Mouse (Mus musculus): ENCODE measurements around the gene BC004004.
A peak's percentile ranks its signal among the peaks of the same experiment; 100 is the strongest.
"Not testable (repeated sequence)": the region's sequence is repeated elsewhere in the genome, so short reads cannot be mapped to it uniquely, and the experiment has no call there.

The BC004004 gene

GRCm38 (mm10) chr17:29299282-29299681 lies 30.7 kb downstream of the BC004004 start:
- no peak for DNase-seq (ENCODE audit: low spot score in 2 of 2)

DNA sequence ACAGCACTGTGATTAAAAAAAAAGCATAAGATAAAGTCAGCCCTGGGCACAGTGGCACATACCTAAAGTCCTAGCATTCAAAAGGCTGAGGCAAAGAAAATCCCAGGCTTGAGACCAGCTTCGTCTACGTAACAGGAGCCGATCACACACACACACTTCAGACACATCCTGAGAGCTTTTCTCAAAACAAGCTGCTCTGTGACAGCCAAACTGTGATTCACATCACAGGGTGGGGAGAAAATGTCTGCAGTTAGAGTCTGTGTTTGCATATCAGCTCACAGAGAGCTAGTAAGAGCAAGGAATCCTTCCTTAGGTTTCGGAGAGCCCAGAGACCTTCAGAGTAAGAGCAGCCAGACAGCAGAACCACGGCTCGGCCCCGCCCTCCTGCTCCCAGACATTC lies 32.3 kb downstream of the BC004004 start:
- no peak for DNase-seq (ENCODE audit: low spot score in 2 of 2)

DNA sequence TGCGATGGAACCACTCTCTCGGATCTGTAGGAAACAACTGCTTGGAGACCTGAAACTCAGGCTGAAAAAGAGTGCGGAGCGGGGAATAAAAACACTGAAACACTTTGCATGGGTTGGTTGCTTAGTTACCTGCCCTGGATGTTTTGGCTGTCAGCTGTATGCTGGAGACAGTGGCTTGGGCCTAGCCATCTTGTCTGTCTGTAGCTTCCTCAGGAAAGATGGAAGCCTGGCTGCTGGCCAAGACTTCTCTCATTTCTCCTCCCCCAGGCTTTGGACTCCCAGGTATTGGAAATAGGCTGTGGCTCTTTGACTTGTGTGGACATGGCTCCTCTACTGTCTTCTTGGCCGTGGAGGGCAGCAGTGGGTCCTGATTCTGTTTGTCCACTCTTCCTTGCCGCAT lies 32.8 kb downstream of the BC004004 start:
- no peak for DNase-seq (ENCODE audit: low spot score in 2 of 2)

GRCm38 (mm10) chr17:29302149-29302548 lies 33.6 kb downstream of the BC004004 start:
- DNase-seq (ENCODE audit: low spot score in 2 of 2): no peak

DNA sequence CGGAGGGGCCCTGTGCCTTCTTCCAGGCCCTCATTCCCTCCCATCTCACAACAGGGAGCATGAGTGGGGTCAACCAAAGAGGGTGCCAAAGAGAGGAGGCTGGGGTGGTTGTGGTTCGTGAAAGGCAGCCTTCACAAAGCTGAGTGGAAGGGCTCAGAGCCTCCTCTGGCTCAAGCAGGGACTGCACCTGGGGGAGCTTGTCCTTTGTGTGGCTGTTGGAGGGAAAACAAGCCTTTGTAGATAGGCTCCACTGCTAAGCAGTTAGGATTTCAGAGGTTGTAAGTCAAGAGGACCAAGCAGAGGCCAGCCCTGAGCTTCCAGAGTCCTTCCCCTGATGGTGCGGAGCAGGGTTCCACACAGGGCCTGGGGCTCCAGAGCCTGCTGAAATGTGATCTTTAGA lies 34.5 kb downstream of the BC004004 start:
- no peak for DNase-seq (ENCODE audit: low spot score in 2 of 2)

DNA sequence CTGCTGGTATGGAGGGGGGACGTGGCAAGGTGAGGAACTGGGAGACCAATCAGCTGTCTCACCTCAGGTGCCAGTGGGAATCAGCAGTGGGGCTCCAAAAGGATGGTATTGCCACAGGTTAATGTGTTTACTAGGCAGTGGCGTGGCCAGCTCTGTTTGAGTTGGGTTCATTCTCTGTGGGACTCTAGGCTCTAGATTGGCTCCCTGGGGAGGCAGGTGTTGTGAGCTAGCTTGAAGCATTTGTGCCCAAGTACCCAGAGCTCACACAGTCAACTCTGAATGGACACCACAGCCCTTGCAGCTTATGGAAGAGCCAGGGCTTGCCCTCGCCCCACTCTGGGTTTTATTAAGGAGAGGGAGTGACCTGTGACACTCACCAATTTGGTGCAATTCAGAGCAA lies 35.3 kb downstream of the BC004004 start:
- DNase-seq (ENCODE audit: low spot score in 2 of 2): no peak

DNA sequence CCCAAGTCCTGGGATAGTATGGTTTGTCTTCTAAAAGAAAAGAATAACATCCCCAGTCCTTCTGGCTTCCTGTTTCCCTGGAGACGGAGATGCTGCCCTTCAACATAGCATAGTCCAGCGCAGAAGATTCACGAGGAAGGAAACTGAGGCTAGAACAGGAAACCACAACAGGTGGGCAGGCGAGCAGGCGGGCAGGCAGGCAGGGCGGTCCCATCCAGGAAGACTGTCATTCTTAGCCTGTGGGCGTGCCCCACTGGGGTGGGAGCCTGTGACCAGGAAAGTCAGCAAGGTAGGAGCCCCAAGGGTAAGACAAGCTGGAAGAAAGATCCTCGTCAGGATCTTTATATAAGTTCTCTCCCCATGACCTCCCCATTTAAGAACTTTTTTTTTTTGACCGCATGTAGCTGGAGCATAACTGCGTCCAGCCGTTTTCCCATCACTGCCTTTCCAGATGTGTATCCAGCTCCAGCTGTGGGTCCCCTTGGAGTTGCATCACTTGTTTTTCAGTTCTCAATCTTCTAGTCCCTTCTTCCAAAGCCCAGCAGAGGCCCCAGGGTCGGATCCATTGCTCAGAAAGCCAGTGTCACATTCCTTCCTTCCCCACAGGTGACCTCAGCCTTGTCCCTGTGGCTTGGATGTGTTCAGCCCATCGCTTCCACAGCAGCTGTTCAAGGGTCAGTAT lies 35.9 kb downstream of the BC004004 start:
- DNase-seq (ENCODE audit: low spot score in 2 of 2): no peak

DNA sequence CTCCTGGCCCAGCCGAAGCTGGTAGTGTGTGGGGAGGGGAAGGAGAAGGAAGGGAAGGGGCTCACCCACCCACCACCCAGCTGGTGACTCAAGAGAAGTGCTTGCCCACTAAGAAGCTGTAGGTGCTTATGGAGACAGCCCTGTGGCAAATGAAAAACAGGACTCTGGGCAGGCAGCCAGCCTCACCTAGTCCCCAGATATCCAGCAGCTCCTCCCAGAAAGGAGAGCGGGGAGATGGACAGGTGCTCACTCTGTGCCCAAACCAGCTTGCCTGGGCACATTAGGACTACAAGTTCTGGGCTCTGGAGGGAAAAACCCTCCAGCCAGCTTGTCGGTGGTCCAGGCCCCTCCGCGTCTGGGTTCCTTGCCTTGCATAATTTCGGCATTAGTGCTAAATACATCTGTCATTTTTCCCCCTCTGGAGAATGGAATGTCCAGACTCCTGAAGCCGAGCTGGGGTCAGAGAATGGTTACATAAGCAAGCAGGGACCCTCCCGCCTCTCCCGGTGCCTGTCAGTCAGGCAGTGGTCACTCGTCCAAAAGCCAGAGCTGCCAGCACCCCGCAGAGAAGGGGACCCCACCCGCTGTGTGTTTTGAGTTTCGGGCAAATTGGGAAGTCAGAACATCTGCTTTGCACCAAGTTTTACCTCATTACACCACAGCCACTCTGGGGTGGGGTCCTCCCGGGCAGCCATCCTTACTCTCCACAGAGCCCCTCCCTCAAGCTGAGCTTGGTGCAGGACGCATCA lies 36.6 kb downstream of the BC004004 start:
- no peak for DNase-seq (ENCODE audit: low spot score in 2 of 2)

- DNase-seq (ENCODE audit: low spot score in 2 of 2): no peak
These were observed 37.3 kb downstream of the BC004004 start for GRCm38 (mm10) chr17:29305871-29306270.

DNA sequence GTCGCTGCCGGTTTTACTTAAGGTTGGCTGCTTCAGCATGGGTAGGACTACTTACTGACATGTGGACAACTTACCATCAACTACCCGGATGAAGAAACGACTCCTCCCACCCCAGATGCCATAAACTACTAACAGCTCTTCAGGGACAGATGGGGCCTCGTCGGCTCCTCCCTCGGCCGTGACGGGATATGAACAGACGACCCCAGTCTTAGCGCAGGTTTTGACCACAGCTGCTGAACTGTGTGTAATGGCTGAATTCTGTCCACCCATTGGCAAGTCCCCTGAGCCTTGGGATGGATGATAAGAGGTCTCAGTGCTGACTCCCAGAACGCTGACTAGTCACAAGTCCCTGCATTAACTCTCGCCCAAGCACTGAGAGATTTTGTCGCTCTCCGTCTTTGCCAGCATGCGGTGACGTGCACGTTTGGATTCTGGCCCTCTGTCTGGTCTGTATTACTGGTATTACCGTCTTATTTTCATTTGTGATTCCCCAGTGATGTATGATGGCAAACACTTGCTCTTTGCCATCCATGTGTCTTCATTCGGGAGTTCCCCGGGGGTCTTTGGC lies 41.6 kb downstream of the BC004004 start:
- no peak for DNase-seq (ENCODE audit: low spot score in 2 of 2)

GRCm38 (mm10) chr17:29311602-29312001 lies 43.0 kb downstream of the BC004004 start:
- no peak for DNase-seq (ENCODE audit: low spot score in 2 of 2)

GRCm38 (mm10) chr17:29312082-29312481 lies 43.5 kb downstream of the BC004004 start:
- no peak for DNase-seq (ENCODE audit: low spot score in 2 of 2)

DNA sequence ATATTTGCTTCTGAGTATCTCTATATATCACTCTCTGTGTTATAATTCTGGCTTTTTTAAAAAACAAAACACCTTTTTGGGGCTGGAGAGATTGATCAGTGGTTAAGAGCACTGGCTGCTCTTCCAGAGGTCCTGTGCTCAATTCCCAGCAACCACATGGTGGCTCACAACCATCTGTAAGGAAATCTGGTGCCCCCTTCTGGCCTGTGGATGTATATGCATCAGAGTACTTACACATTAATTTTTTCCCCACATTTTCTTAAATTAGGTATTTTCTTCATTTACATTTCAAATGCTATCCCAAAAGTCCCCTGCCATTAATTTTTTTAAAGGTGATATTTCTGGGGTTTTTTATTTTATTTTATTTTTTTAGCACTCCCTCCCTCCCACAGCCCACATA lies 44.7 kb downstream of the BC004004 start:
- no peak for DNase-seq (ENCODE audit: low spot score in 2 of 2)

- DNase-seq (ENCODE audit: low spot score in 2 of 2): no peak
These were observed 47.3 kb downstream of the BC004004 start for GRCm38 (mm10) chr17:29315672-29316465.

GRCm38 (mm10) chr17:29316891-29317290 lies 48.3 kb downstream of the BC004004 start:
- no peak for DNase-seq (ENCODE audit: low spot score in 2 of 2)

- not testable (repeated sequence) for DNase-seq (ENCODE audit: low spot score in 2 of 2)
These were observed 48.8 kb downstream of the BC004004 start, which contains the start of gene Pi16 for GRCm38 (mm10) chr17:29317380-29317779. Gene Pi16 (plus strand): TSS chr17:29317680.

GRCm38 (mm10) chr17:29318731-29319250 lies 50.2 kb downstream of the BC004004 start:
- DNase-seq (ENCODE audit: low spot score in 2 of 2): no peak

DNA sequence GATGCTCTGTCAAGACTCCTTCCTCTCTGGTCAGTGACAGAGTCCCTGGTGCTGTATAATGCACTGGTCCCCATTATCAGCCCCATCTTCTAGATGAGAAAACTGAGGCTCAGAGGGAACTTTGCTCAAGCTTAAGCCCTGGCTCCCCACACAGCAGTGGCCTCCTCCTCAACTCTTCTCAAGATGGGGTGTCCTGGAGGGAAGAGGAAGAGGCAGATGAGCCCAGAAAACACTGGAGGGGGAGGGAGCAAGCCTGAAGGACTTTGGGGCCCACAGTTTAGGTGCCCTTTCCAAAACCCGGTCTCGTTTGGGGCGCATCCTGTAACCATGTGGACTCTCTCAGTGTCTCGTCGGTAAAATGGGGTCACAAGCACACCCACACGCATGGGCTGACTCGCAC lies 50.9 kb downstream of the BC004004 start:
- no peak for DNase-seq (ENCODE audit: low spot score in 2 of 2)

GRCm38 (mm10) chr17:29319881-29320639 lies 51.5 kb downstream of the BC004004 start:
- DNase-seq (ENCODE audit: low spot score in 2 of 2): no peak

DNA sequence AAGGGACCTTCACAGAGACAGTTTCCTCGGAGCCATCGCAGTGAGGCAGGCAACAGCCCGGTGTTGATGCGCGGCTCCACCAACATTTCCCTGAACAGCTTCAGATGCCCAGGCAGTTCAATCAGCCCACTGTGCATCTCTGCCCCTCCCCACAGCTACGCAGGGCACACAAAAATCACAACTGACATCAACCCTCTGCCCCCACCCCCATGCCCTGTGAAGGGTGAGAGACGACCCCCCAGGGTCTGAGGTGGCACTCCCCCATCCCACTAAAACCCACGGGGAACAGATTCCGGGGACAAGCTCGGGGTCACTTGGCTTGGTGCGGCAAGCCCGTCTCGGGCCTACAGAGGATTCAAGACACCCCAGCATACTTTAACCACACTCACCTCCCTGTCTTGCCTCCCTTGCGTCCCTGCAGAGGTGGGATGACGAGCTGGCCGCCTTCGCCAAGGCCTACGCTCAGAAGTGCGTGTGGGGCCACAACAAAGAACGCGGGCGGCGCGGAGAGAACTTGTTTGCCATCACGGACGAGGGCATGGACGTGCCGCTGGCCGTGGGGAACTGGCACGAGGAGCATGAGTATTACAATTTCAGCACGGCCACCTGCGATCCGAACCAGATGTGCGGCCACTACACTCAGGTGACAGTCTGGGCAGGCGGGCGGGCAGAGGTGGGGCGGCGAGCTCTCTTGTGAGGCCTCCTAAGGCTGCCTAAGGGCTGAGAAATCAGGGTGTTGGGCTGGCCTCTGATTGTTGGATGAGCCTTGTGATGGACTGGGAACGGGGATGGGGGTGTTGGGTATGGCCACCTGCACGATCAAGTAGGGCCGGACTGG lies 53.4 kb downstream of the BC004004 start:
- peak in 1 of 2 experiments; percentile 26 for DNase-seq (ENCODE audit: low spot score in 2 of 2)
